Mouse (Mus musculus): ENCODE measurements around the gene Lag3.

Gene Lag3

DNA sequence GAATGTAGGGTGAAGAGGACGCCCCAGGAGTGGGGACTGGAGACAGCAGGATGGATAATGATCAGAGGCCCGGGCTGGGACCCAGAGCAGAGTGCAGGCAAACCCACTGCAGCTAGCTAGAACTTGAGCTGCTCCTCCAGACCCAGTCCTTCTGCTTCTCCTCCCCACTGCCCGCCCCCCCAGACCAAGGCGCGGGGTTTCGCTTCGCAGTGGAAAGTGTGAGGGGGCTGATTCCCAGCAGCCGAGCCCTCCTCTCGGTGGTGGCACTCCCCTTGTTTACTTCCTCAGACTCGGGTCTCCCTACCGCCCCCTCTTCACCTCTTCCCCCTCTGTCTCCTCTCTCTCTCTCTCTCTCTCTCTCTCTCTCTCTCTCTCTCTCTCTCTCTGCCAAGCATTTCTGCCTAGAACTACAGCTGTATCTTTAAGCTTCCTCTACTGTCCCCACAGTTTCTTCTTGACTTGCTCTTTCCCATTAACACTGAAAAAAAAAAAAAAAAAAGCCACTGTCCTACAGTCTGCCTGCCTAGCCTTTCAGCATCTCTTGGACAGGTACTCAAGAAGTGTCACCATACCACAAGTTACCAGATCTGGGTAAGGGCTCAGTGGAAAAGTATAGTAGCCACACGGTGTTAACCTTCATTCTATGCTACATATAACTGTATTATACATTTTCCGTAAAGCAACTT, at the start of gene Lag3:
Lag3 (minus strand) TSS at position 173 of the 686 bp plus-strand sequence.
- DNase-seq = no peak

DNA sequence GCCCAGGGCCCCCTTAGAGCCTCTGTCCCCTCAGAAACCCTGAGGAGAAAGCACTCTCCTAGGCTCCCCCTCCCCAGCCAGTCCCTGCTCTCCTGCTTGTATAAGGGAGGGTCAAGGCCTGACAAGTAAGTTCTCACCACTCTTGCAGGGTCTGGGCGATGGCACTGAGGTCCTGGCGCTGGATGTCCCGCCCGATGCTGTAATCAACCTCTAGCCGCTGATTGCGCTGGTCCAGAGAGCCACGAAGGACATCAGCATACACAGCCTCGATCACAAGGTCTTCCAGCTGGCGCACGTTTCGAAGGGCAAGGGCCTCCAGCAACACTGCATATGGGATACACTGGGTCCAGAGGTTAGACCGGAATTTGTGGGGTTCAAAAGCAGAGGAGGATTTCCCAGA, 49.5 kb upstream of the Lag3 start:
- no peak for DNase-seq

DNA sequence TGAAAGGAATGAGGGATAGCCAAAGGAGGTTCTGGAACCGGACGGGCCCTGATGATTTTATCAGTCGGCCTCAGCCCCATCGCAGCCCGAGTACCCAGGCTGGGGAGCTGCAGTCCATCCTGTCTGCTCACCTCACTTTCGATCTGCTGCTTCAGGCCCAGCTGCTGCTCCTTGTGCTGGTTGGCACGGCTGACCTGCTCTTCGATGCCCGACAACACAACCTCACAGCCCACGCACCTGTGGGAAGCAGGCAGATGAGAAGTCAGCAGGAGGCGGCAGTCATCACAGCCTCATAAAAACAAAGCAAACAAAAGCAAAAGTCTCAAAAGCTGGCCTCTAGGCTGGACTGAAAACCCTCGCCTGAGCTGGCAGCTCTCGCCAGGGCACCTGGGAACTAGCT, 48.5 kb upstream of the Lag3 start:
- DNase-seq = no peak

DNA sequence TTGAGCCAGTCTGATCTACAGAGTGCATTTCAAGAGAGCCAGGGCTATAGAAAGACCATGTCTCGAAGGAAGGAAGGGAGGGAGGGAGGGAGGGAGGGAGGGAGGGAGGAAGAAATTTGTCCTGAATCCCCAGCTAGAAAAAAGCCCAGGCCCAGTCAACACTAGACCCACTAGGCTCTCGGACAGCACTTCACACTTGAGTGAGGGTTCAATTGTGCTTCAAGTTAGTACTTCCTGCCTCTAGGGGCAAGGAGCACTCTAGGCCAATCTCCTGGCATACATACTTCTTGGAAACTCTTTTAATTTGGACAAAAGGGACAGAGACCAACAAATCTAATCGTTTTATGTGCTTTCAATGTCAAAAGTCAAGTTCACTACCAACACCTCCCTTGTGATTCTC, 46.6 kb upstream of the Lag3 start:
- DNase-seq = no peak

DNA sequence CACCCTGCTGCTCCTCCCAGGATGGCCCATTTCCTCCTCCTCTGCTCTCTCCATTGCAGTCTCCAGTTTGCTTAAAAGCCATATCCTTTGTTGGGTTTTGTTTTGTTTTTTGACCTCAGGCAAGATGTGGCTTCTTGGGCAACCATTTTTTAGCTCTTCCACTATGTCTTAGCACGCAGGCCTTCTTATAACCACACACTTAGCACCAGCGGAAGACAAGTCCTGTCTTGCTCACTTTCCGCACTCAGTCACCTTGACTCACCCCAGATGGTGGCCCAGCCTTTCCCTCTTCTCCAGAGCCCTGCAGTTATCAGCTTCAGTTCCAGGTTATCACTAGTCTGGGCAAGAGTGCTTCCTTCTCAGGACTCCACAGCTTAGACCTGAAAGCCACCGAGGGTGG, 43.7 kb upstream of the Lag3 start:
- DNase-seq = no peak

DNA sequence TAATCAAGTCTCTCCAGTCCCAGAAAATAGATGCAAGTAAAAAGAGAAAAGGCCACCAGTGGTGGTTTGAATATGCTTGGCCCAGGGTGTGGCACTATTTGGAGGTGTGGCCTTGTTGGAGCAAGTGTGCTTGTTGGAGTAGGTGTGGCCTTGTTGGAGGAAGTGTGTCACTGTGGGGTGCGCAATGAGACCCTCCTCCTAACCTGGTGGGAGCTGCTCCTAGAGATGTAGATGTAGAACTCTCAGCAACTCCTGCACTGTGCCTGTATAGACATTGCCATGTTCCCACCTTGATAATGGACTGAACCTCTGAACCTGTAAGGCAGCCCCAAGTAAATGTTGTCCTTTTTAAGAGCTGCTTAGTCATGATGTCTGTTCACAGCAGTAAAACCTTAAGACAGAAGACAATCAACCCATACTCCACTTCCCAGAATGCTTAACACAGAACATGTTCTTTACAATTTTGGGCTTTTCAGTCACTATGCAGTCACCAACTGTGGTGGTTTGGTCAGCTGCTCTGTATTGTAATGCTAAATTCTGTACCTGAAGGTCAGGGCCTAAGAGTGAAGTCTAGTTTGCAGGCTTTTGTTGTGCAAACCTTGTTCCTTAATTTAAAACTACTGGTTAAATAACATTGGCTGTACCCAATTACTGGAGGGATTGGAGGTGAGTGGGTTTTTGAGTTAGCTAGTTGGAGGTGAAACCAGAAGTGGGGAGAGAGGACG, 42.6 kb upstream of the Lag3 start:
- DNase-seq = no peak

DNA sequence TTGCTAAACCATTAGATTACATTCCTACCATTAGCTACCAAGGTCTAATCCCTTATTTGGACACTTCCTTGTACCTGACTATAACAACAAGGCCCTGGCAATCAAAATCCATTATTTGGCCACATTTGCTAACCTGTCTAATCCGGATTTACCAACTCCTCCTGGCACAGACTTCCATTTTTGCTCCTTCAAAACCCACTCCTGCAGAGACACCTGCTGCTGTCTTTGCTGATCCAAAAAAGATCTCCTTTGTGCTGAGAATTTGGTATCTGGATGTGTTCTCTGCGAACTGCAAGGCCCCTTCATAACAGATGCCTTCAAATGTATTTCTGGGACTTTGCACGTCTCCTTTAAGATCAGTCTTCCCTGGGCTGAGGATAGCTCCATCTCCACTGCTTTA, 32.0 kb upstream of the Lag3 start:
- DNase-seq = no peak

- no peak for DNase-seq
These were observed 30.2 kb upstream of the Lag3 start for GRCm38 (mm10) chr6:124941679-124942078.

GRCm38 (mm10) chr6:124938554-124938953, 27.0 kb upstream of the Lag3 start:
- DNase-seq = no peak

DNA sequence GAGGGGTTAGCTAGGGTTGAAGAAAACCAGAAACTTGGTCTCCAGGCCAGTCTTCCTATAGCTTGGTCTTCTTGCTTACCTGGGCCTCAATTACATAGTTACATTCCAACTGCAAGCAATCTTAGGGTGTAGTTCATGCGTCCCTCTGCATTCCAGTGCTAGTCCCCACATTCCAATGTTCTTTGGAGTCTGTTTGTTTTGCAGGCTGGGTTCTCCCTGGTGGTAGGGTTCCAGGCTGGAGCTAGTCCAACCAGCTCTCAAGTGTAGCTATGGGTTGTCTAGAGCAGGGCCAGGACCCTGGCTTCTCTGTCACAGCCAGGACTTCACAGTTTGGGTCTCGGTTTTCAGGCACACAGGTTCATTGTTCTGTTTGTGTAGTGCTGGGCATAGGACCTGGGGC, 26.0 kb upstream of the Lag3 start:
- DNase-seq = no peak

DNA sequence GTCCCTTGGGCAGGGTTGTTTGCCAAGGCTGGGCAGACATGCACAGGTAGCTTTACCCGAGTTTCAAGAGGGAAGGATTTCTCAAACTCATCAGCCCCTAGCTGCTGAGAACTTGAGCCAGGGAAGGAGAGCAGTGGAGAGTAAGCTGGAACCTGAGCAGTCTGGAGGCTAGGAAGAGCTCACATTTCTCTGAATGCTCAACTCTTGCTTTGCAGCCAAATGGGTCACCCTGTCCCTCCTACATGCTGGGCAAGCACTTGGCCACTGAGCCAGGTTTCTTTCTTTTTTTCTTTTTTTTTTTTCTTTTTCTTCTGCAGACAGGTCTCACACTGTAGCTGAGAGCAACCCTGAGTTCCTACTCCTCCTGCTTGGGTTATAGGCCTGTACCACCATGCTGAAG, 25.2 kb upstream of the Lag3 start:
- DNase-seq = no peak

DNA sequence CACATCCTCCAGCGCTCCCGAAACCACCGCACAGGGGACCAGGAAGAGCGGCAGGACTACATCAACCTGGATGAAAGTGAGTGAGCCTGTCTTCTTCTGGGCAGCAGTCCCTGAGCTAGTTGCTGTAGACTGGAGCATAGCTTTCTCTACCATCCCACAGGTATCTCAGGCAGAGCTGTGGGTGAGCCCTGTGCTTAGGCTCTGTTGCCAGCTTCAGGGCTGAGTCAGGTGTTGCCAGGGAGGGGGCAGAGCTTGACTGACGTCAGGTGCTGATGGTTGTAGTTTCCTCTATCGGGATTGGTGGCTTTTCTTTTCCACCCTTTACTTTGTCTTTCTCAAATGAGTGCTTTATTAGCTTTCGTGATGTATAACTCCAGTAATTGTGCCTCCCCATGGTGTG, 23.2 kb upstream of the Lag3 start:
- no peak for DNase-seq

GRCm38 (mm10) chr6:124933127-124933526, 21.6 kb upstream of the Lag3 start:
- DNase-seq = no peak

GRCm38 (mm10) chr6:124932314-124932695, 20.8 kb upstream of the Lag3 start:
- no peak for DNase-seq

- peak; percentile 62 for DNase-seq
These were observed 20.2 kb upstream of the Lag3 start for GRCm38 (mm10) chr6:124931525-124932313.

- peak; percentile 98 for DNase-seq
These were observed 19.4 kb upstream of the Lag3 start, which contains the start of gene Mlf2 for GRCm38 (mm10) chr6:124930754-124931524. Gene Mlf2, plus strand, starts transcription at chr6:124931386.

DNA sequence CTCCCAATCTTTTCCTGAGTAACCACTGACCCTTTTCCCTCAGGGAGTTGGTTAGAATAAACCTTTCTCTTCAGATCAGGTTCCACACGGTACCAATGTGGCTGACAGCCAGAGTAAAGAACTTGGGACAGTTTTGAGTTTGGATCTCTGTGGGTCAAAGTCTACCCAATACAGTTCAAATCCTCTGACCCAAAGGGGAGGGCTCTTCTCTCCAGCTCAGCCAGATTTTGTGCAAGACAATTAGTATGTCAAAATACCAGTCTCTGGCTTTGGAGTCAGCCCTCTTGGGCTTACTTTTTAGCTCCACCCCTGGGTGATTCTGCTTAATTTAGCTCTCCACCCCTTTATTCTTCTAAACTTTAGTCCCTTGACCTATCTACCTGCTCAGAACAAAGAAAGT, 18.7 kb upstream of the Lag3 start:
- DNase-seq = no peak

GRCm38 (mm10) chr6:124925941-124926340, 14.4 kb upstream of the Lag3 start:
- no peak for DNase-seq

DNA sequence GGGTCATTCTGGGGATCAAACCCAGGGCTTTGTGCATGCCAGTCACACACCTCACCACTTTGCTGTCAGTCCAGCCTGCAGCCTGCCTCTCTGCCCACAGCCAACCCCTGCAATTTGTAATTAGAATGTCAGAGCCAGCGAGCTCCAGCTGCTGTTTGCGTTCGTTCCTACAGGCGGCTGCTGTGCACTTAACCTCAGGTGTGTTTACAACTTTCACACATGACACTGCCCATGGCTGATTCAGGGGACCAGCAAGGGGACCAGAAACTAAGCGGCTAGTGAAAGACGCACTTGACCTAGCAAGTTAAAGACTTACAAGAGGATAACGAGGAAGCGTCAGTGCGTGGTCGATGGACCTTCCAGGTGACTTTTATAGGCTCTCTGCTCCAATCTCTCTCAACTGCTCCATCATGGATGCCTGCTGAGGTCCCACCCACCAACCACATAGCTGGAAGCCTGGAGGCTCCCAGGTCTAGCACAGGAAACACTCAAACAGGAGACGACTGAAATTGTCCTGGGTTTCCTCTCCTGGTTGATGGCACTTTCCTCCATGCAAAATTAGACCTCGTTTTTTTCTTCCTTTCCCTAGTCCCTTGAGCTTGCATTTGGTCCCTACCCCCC, 13.8 kb upstream of the Lag3 start:
- DNase-seq = no peak

DNA sequence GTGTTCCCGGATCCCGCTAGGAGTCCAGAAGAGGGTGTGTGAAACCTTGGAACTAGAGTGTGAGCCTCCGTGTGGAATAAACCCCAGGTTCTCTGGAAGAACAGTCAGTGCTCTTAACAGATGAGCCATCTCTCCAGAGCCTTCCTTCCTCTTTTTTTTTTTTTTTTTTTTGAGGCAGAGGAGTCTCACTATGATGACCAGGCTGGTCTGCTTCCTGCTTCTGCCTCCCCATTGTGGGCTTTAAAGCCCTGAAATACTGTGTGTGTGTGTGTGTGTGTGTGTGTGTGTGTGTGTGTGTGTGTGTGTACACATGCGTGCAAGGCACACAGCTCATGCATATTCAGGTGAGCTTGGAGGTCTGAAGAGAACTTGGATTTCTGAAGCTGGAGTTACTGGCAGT, 10.0 kb upstream of the Lag3 start:
- no peak for DNase-seq

GRCm38 (mm10) chr6:124920318-124921085, 9.0 kb upstream of the Lag3 start:
- DNase-seq = no peak

Measured in layer of hippocampus, adult 9-11 months (tissue).